Mouse (Mus musculus) ovary, postnatal 14 days (tissue): ENCODE results near the gene Etv5.
A peak's percentile ranks its signal among the peaks of the same experiment; 100 is the strongest.

Experiments used
- DNase-seq: peaks from one replicate; pipeline ENCODE4 v3.0.0; 2022; ENCODE audit warnings: low spot score

The Etv5 gene

DNA sequence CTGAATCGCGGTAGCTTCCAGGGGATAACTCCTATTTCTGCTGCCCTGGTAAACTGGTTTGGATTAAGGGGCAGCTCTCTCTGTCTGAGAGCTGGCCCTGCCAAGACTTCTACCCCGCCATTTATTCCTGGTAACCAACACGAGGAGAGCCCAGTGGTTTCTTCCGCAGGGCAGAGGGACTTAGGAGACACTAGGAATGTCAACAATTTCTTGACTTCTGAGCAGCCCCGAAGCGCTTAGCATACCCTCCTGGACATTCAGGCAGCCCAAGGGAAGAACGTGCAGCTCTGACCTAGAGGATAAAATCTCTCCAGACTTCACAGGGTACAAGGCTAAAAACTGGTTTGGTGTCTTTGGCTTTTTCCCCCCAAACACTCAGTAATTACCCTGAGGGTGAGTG, 10.1 kb downstream of the Etv5 start:
- DNase-seq: no peak

DNA sequence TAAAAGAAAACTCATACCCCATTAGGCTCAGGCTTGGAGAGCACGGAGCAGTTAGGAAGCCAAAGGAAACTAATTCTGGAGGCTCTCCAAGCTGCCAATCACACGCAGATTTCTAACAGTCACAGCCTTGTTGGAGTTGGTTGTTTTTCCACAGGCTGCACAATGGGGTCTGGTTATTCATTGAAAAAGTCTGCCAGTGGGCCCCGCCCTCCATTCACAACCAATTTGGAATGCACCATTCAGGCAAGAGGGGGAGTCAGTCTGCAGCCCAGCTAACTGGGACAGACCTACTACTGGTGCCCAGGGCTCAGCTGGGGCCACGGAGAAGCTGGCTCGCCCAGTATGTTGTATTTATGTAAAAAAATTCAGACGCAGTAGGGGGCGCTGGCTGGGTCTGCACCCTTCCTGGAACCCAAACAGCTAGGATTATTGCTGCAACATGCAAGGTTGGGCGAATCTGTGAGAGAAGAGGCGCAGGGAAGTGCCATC, 10.6 kb downstream of the Etv5 start:
- peak; percentile 43 for DNase-seq

DNA sequence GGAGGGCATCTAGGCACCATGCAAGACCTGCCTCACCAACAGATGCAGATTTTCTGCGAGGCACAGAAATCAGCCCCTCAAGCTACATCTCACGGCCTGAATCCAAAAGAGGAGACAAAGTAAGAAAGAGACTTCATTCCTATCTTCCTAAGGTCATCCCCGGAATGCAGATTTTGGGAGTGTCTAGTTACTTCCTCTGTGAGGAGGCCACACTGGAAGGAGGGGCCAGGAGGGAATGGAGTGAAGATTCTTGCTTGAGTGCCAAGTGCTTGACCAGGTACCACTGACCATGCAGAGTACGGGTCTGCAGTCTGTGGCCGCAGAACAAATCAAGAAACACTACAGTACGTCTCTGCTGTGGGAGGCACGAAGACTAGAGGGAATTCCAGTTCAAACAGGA, 12.7 kb downstream of the Etv5 start:
- DNase-seq: no peak

DNA sequence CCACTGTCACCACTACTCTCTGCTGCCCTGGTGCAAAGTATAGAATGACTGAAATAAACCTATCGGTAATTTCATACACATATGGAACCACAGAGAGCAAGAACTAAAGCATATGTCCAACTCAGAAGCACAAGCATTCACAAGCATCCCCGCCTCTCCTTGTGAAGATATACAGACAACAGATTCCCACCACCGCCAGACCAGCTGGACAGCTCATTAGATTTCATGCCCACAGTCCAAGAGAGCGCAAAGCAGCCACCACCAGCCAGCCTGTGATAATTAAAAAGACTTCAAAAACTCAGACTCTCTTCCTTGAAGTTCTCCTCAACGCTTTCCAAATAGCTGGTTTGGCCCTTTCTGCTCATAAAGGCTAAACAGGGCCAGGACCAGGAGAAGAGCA, 17.3 kb downstream of the Etv5 start:
- no peak for DNase-seq

DNA sequence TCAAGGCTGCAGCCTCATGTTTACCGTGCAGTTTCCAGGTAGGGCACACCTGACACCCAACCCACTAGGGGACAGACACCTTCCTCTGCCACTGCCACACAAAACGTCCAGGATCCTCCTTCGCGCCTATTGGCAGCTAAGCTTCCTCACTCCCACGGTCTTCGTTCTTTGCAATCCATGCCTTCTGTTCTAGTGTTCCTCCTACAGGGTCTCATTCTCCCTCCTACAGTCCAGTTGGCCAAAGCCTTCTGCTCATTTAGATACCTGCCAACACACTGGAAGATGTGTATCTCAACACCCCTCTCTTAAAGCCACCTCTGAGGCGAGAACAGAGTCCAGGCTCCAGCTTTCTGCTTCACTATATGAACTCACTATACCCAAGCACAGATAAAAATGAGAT, 21.6 kb downstream of the Etv5 start:
- DNase-seq: no peak

DNA sequence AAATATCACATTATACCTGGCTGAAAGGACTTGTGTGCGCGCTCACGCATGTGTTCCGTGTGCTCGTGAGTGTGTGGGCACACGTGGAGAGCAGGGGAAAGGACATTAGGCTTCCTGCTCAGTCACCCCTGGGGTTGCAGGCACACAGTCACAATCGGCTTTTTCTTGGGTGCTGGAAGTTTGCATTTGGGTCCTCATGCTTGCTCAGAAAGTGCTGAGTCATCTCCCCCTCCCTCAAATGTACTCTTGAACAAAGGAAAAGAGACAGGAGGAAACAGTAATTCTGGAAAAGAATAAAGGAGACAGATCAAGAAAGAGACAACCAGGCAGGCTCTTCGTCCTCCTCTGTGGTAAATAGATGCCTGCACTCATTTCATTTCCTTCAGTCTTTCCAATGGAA, 22.5 kb downstream of the Etv5 start:
- no peak for DNase-seq

DNA sequence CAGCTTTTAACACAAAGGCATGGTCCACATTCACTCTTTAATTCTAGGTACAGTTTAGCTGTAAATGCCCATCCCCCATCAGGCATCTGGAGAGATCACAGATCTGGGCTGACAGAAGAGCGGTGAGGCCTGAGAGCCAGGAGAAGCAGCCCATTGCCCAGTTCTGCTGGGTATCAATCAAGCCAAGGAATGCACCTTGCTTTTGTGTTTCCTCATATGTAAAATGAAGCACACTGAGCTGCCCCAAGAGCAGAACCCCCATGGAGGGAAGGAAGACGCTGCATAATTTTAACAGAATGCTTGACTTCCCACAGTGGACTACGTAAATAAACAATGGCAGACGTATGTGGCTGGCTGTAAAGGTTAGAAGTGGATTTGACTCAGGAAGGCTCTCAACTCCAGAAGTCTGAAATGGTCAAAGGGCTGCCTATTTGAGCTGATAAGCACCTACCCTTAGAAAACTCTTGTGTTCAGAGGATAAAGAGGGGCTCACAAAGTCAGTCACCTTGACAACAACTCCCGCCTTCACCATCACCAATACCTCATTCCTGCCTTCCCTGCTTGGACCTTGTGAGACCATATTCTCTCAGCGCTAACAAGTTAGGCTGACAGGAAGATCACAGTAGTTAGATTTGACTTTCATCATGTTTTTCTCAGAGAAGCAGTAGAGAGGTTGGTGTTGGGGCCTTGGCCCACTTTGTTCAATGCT, 23.2 kb downstream of the Etv5 start:
- no peak for DNase-seq

DNA sequence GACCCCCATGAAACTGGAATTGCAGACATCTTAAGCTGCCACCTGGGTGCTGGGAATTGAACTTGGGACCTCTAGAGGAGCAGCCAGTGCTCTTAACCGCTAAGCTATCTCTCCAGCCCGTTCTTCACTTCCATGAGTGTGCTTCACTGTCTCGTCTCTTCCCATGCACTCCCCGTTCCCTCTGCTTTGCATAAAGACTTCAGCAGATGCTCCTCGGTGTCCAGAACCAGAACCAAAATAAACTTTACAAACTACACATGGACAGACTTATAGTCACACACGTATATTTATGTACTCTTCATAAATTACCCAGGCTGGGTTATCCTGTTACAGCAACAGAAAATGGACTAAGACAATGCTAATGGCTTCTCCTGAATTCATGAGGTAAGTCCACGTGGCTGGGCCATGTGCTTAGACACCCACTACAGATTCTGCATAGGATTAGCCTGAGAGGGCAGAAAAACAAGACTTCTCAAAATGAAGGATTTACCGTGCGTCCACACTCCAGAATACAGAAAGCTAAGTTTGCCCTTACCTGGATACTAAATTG, 25.2 kb downstream of the Etv5 start:
- DNase-seq: no peak

DNA sequence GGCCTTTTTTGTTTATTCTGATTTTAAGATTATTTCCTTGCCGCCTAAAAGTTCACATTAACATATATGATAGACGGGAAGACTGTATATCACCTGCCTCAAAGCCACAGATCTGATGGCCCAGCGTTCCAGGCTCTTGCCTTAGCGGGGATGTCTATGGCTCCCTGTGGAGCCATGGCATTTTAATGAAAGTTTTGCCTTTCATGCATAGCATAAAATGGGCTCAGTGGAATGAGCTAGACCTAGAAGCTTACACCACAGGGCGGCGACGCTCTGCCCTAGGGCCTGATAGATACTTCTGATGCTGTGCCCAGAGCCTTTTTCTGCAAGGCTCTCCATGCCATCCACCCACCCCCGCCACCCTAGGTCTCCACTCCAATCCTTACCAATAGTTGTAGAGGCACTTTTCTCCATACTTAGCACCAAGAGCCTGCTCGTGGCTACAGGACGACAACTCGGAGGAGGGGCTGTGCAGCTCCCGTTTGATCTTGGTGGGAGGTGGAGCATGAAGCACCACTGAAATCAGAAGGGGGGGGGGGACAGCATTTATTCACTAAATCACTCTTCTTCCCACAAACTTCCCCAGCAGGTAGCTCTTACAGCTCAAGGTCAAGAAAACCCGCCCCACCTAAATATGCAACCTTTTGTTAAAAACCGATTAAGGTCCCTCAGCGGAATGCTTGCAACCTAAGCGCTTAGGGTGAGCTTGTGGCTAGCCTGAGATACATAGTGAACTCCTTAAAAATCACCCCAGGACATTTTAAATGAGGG, 26.9 kb downstream of the Etv5 start:
- DNase-seq: no peak

DNA sequence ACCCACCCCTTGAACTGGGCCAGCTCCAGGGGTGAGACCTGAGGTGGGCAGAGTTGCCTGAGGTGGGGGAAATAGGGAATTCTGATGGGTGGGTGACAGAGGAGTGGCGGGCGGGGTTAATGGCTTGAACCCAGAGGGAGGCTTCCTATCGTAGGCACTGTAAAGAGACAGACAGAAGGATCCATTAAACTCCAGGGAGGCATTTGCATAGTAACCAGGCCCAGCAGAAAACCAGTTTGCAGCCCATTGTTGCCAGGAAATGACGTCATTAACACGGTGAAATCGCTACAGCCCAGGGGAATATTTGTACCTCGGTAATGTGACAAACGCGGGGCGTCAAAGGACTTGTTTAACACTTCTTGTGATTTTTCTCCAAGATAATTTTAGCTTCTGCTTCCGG, 27.8 kb downstream of the Etv5 start:
- DNase-seq: no peak

DNA sequence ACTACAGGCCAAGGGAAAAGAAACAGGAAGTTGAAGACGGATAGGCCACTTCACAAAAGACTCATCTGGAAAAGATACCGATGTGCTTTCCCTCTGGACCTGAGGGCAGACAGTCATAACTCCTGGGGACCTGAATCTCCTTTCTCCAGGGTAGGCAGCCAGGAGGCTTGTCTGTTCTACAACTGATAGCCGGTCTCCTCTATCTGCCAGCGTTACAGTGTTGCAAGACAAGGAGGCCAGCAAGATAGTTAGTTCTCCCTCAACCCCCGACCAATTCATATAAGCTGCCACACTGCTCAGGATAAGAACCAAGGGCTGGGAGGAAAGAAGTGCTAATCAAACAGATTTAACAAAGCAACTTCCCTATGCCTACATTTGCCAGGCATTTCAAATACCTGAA, 29.5 kb downstream of the Etv5 start:
- DNase-seq: no peak

DNA sequence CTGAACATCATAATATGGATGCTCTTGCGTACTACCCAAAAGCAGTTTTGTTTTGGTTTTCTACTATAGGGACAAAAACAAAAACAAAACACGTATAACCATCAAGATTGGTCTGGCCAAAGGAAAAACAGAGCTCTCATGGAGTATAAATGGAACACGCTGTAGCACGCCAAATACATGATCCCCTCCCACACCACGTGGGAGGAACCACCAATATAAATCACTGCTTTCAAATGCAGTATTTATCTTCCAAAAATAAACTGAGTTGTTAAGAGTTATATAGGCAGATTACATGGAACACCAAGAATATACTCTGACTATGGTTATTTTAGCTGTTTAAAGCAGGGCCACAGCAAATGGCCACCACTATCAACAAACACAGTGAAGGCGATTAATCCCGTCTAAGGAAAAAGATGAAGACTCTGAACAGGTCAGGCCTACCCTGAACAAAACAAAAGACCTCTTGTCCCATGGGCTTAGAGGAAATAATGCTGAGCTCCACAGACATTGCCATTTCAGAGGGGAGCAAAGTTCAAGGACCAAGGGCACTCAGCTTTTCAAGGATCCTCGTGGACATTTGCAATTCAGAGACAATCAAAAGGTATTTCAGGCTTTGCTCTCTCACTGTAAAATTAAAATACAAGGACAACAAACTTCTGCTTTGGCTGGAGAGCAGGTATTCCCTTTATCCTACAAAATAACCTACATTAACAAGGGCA, 30.7 kb downstream of the Etv5 start:
- no peak for DNase-seq

DNA sequence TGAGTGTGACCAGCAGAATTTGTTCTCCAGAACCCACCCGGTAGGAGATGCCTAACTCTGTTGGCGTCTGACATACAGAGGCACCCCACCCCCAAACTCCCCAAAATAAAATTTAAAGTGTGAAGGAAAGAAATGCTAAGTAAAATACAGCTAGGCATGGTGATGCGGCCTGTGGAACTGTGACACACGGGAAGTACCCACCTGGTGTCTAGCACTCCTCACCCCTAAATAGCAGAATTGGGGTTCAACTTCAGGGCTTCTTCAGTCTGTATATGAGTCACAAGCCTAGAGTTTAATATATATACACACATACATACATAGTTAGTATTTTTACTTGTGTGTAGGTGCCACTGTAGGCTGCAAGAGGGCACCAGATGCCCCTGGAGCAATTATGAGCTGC, 32.8 kb downstream of the Etv5 start:
- DNase-seq: no peak

DNA sequence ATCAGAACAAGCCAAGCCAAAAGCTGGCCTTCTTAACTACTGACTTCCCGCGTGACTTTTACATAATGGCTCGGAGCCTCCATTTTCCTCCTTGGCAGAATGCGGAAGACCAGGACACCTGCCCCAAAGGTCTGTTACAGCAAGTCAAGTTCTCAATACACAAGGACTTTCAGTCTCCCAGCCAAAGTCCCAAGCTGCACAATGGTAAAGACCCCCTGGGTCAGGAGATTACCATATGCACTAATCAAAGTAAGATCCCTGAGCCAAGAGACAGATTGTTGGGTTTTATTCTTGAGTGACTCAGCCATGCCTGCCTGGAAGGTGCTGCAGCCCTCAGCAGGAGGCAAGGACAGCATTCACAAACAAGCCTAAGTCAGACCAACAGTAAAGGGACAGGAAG, 33.5 kb downstream of the Etv5 start:
- DNase-seq: no peak

DNA sequence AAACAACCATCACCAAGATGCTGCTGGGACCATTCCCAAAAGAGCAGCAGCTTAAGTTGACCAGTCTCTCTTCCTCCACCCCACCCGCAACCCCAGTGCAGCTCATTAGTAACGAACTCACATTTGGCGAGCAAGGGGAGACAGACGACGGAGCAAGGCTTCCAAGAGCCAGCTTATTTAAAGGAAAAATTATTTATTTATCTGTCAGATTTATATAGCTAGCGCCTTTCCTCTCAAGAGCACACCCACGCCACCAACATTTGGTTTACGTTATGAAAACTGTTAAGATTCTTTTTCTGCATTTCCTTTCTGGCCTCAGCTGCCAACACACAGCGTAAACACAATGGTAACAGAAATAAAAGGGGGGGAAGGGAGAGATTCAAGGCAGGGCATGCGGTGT, 34.0 kb downstream of the Etv5 start:
- DNase-seq: no peak

DNA sequence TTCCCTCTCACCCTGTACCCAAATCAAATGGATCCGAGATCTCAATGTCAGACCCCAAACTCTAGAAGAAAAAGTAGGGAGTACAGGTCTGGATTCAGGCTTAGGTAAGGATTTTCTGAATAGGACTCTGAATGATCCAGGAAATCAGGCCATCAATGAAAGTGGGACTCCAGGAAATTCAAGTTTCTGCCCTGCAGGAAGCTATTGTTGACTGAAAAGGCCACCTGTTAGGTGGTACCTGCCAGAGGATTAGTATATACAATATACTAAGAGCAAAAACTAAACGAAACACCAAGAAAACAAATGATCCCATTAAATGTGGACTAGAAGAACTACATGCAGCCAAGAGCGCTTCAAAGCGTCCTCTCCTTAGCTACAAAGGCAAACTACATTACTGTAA, 35.8 kb downstream of the Etv5 start:
- no peak for DNase-seq

DNA sequence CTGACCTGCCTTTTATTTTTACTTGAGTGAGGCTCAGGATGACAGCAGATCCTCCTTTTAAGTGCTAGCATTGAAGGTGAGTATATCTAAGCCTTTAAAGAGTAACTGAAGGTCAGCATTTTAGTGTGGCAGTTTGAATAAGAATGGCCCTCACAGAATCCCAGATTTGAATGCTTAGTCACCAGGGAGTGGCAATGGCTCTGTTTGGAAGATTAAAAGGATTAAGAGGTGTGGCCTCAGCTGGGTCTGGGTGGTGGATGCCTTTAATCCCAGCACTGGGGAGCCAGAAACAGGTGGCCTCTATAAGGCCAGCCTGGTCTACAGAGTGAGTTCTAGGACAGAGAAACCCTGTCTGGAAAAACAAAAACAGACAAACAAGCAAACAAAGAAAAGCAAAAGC, 36.9 kb downstream of the Etv5 start:
- DNase-seq: no peak

DNA sequence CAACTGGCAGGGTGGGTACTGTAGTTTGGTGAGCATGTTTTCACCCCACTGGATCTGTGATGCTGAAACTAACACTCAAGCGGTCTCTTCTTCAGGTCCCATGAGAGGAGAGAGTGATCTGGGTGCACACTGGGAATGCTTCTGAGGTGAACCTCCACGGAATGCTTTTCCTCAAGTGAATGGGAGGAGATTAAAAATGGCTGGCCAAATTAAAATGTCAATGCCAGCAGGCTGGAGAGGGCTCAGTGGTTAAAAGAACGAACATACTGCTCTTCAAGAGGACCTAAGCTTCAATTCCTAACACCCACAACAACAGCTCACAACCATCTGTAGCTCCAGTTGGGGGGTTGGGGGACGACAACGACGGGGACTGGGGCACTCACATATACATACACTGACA, 39.3 kb downstream of the Etv5 start:
- no peak for DNase-seq

DNA sequence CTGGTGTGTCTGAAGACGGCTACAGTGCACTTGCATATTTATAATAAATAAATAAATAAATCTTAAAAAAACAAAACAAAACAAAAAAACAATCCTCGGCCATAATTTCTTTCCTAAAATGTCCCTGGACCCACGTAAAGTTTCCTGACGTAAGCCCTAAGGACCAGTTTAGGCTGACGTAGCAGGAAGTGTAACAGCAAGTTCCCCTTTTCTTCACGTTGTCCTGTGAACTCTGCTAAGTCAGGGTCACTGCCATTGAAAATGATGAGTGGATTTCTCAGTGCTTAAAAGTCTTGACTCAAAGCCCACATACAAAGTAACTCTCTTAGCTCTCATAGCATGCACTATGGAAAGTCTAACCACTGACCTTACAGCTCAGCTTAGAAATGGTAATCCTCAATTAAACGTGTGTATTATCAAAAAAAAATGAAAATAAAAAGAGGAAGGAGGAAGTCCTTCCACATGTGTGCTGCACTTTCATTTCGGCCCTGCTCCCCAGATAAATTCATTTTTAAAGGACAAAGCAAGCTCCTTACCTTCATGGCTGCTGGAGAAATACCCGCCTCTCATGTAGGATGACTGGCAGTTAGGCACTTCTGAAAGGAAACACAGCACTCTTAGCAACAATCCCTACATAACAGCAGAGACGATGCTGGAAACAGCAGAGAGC, 40.6 kb downstream of the Etv5 start:
- DNase-seq: no peak

DNA sequence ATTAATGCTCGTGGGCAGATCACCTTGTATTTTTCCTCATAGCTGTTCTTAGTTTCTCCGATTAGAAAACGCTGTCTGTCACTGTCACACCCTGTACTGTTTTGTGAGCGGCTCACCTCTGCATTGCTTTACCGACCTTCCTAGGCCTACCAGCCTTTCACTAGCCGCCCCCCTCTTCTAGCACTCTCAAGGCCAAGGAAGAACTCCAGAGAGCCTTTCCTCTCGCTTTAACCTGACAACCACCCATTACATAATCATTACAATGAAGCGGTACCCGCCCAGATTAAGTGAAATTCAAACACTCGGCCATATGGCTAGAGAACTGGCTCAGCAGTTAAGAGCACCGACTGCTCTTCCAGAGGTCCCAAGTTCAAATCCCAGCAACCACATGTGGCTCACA, 41.2 kb downstream of the Etv5 start:
- DNase-seq: no peak

DNA sequence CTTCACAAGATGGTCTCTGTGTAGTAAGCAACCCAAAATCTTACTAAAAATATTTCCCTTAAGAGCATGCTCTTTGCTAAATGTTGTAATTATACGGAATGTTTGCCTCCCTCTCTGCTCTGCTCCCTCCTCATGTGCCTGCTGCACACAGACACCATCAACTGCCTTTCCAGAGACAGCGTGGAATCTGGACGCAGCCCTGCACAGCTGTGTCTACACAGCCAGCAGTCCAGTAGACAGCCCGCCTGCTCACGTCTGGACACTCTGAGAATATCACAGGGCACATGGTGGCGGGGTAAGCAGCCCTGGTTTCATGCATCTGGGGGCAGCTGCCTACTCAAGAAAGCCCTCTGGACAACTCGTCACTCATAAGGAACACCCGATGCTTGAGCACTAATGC, 43.1 kb downstream of the Etv5 start:
- no peak for DNase-seq

DNA sequence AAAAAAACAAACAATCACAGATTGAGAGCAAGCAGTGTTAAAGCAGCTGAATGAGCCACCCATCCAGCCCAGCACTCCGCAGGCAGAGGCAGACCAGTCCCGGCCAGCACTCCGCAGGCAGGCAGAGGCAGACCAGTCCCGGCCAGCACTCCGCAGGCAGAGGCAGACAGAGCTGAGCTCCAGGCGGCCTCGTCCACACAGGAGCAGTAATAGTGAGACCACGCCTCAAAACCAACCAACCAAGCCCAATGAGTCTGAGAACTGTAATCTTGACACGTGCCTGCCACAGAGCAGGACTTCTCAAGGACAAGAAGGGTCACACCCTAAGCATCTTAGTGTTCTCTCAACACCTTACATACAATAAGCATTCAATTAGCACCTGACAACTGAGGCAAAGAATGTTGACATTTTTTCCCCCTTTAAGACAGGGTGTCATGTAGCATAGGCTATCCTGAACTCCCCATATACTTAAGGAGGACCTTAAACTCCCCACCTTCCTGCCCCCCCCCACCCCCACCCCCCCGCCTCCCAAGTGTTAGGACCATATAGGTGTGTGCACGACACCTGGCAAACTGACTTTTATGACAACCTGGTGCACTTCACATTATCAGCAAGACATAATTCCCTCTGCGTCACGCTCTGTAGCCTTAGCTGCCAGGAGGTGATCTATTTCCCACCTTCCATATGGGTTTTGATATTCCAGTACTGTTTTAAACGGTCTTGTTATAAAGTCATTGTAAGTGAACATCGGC, 44.2 kb downstream of the Etv5 start:
- DNase-seq: no peak
